Mouse (Mus musculus): ENCODE measurements around the gene Mapkapk3. TPM values are rescaled to one million over a fixed set of nuclear protein-coding genes. Genes with fewer than 3 reads are reported as not detected.

The Mapkapk3 gene
- total and polyA plus RNA-seq, 3 experiments: 29.9 to 39.8 (median 30.1) TPM

DNA sequence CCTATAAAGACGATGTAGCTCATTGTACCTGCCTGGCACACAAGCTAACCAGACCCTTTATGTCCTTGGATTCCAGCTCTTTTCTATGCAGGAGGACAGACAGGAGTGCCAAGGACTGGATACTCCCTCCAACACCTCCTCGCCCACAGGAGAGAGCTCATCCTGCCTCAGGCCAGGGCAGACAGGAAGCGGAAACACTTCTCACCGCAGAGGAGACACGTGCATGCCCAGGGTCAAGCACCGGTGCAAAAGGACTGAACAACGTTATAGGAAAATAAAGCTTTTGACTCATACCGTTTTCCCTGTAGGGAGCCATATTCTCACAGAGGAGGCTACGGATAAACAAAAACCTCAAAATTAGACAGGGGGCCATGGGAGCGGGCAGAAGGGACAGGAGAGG is 16.5 kb downstream of the Mapkapk3 start:
- in situ Hi-C loops (cut with MboI; ENCODE audit: low pct_ligation_motif_present, low pct_unique_long_range_greater_than_20kb, low sequenced_read_pairs): no loop called here
- no peak overlapping the region for H3K9ac ChIP-seq (ENCODE audit: insufficient read depth, low read depth)
- H3K9me3 ChIP-seq (replicated peaks; ENCODE audit: low read length): no peaks in the 10 kb centered on the region
- no peaks in the 10 kb centered on the region for H3K27me3 ChIP-seq (replicated peaks)
- DNase-seq (ENCODE audit: extremely low read depth): no peak
- no peak overlapping the region for H3K27ac ChIP-seq (ENCODE audit: insufficient read depth, low read depth)
- dilution Hi-C loops (cut with MboI; ENCODE audit: extremely low pct_ligation_motif_present, extremely low pct_unique_long_range_greater_than_20kb, low sequenced_read_pairs): no loop called here
- no peak overlapping the region for H3K4me3 ChIP-seq (replicated peaks in 1 of 3; ENCODE audit: low read depth in 2 of 3, low read length in 2 of 3, poor library complexity in 1 of 3)
- no peak overlapping the region for H3K4me2 ChIP-seq (ENCODE audit: insufficient read depth, low read depth, poor library complexity, severe bottlenecking)
- peaks cover 0 to 63% of the 10 kb centered on the region in 2 experiments for H3K36me3 ChIP-seq (replicated peaks in 1 of 2; ENCODE audit: control insufficient read depth in 1 of 2, insufficient read depth in 1 of 2, low read length in 1 of 2)
- H3K79me2 ChIP-seq (replicated peaks; ENCODE audit: control insufficient read depth, extremely low read depth, insufficient read depth, poor library complexity, severe bottlenecking): no peaks in the 10 kb centered on the region
- TF ChIP-seq BHLHE40 (IDR thresholded peaks at IDR 0.05; ENCODE audit: low read depth, low read length) (peak; percentile 57; the same call in 1 of the 2 replicates), JUN (IDR thresholded peaks at IDR 0.05; ENCODE audit: insufficient read depth, low read depth, low read length) (no peak), USF1 (IDR thresholded peaks at IDR 0.05; ENCODE audit: low read depth, low read length) (no peak), E2F4 (IDR thresholded peaks at IDR 0.05; ENCODE audit: insufficient replicate concordance, low read depth, low read length) (no peak), PAX5 (IDR thresholded peaks at IDR 0.05; ENCODE audit: low read length) (no peak), TBP (conservative IDR thresholded peaks at IDR 0.05; ENCODE audit: low read depth, low read length) (no peak), HCFC1 (IDR thresholded peaks at IDR 0.05; ENCODE audit: low read depth, low read length) (no peak), EP300 (IDR thresholded peaks at IDR 0.05; ENCODE audit: low read length) (no peak)
- peaks cover 4 to 22% of the 10 kb centered on the region in 2 experiments; a peak in 2 of 4 replicates for H3K4me1 ChIP-seq (ENCODE audit: control insufficient read depth in 1 of 2, insufficient read depth in 2 of 2)

DNA sequence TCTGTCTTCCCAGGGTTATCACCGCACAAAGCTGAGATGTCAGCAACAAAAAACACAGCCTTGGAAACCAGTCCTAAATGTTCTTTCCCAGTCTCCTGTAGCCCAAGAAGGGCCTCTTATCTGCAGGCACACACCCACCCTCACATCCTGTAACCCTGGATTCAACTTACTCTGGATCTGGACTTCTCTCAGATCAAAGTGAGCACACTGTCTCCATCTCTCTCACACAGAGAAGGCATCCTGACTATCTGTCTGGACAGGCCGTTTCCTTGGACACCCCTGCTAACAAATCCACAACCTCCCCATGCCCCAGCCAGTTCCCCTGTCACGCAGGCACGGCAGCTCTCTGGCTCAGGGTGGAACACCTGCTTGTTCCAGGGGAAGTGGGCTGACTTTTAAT is 17.4 kb downstream of the Mapkapk3 start:
- in situ Hi-C loops (cut with MboI; ENCODE audit: low pct_ligation_motif_present, low pct_unique_long_range_greater_than_20kb, low sequenced_read_pairs): no loop called here
- no peak for TF ChIP-seq MAZ (IDR thresholded peaks at IDR 0.05; ENCODE audit: low read depth, low read length)
- no peak for TF ChIP-seq RAD21 (IDR thresholded peaks at IDR 0.05; ENCODE audit: low read depth, low read length)
- no peak for TF ChIP-seq MAX (IDR thresholded peaks at IDR 0.05; ENCODE audit: low read length)
- TF ChIP-seq NELFE (IDR thresholded peaks at IDR 0.05; ENCODE audit: low read depth, low read length): no peak
- no peak for TF ChIP-seq IRF4 (IDR thresholded peaks at IDR 0.05; ENCODE audit: low read depth, low read length)
- no peak for TF ChIP-seq MAFK (IDR thresholded peaks at IDR 0.05; ENCODE audit: insufficient replicate concordance, low read length)
- TF ChIP-seq E2F4 (IDR thresholded peaks at IDR 0.05; ENCODE audit: insufficient replicate concordance, low read depth, low read length): no peak
- no peak for TF ChIP-seq POLR2AphosphoS2 (IDR thresholded peaks at IDR 0.05; ENCODE audit: low read depth, low read length)
- no peak for TF ChIP-seq EP300 (IDR thresholded peaks at IDR 0.05; ENCODE audit: low read length)
- TF ChIP-seq SMC3 (IDR thresholded peaks at IDR 0.05; ENCODE audit: low read depth, low read length): no peak
- no peak for TF ChIP-seq MYC (IDR thresholded peaks at IDR 0.05; ENCODE audit: low read depth, low read length)
- no peak for TF ChIP-seq TCF12 (IDR thresholded peaks at IDR 0.05; ENCODE audit: low read depth, low read length)
- TF ChIP-seq KAT2A (IDR thresholded peaks at IDR 0.05; ENCODE audit: insufficient replicate concordance, low read length): no peak
- no peak for TF ChIP-seq JUN (IDR thresholded peaks at IDR 0.05; ENCODE audit: insufficient read depth, low read depth, low read length)
- TF ChIP-seq TBP (conservative IDR thresholded peaks at IDR 0.05; ENCODE audit: low read depth, low read length): no peak
- TF ChIP-seq ZC3H11A (IDR thresholded peaks at IDR 0.05; ENCODE audit: low read depth, low read length): no peak
- no peak for TF ChIP-seq CHD1 (IDR thresholded peaks at IDR 0.05; ENCODE audit: low read depth, low read length)
- TF ChIP-seq USF2 (conservative IDR thresholded peaks at IDR 0.05; ENCODE audit: low read depth, low read length): no peak
- Histone ChIP-seq H3K9me3 (replicated peaks; ENCODE audit: low read length) (no peaks in the 10 kb centered on the region), H3K27ac (ENCODE audit: insufficient read depth, low read depth) (no peak overlapping the region), H3K9ac (ENCODE audit: insufficient read depth, low read depth) (no peak overlapping the region), H3K79me2 (replicated peaks; ENCODE audit: control insufficient read depth, extremely low read depth, insufficient read depth, poor library complexity, severe bottlenecking) (no peaks in the 10 kb centered on the region), H3K4me3 (replicated peaks in 1 of 3; ENCODE audit: low read depth in 2 of 3, low read length in 2 of 3, poor library complexity in 1 of 3) (no peak overlapping the region), H3K4me2 (ENCODE audit: insufficient read depth, low read depth, poor library complexity, severe bottlenecking) (no peak overlapping the region), H3K36me3 (replicated peaks in 1 of 2; ENCODE audit: control insufficient read depth in 1 of 2, insufficient read depth in 1 of 2, low read length in 1 of 2) (peaks cover 0 to 56% of the 10 kb centered on the region in 2 experiments), H3K4me1 (ENCODE audit: control insufficient read depth in 1 of 2, insufficient read depth in 2 of 2) (peaks cover 4 to 25% of the 10 kb centered on the region in 2 experiments; a peak in 2 of 4 replicates), H3K27me3 (replicated peaks) (no peaks in the 10 kb centered on the region)
- dilution Hi-C loops (cut with MboI; ENCODE audit: extremely low pct_ligation_motif_present, extremely low pct_unique_long_range_greater_than_20kb, low sequenced_read_pairs): no loop called here
- no peak for DNase-seq (ENCODE audit: extremely low read depth)
